Comparison of ENCODE assay signal across 19 mouse cellular contexts in genomic region chr12:102252525-102252924, GRCm38 (mm10).
"Had no signal": no experiment of that assay in that cellular context is flagged by ENCODE, and none has a peak within 500 bp of the region (broad histone marks: within the 10 kb centered on the region; RNA-seq: fewer than 3 reads in every experiment).

No protein-coding gene starts in this region.

- ATAC-seq: liver, postnatal 0 days; midbrain, embryonic 13.5 days; midbrain, embryonic 16.5 days had no signal

- H3K4me1 ChIP-seq: midbrain, embryonic 10.5 days; midbrain, embryonic 13.5 days had no signal

- H3K36me3 ChIP-seq: midbrain, embryonic 10.5 days; midbrain, embryonic 13.5 days; neural tube, embryonic 13.5 days had no signal

- H3K27me3 ChIP-seq: midbrain, embryonic 13.5 days; neural tube, embryonic 13.5 days had no signal

- H3K4me2 ChIP-seq: lung, embryonic 14.5 days; midbrain, embryonic 13.5 days; neural tube, embryonic 13.5 days had no signal

- H3K9ac ChIP-seq: liver, embryonic 14.5 days; liver, postnatal 0 days; lung, embryonic 14.5 days; midbrain, embryonic 13.5 days; neural tube, embryonic 13.5 days had no signal

- H3K4me3 ChIP-seq: left cerebral cortex, adult 2 months; megakaryocyte, embryonic 14.5 days; midbrain, embryonic 10.5 days; midbrain, embryonic 13.5 days; myocyte; neural tube, embryonic 13.5 days had no signal

- DNase-seq: kidney, postnatal 25 days; layer of hippocampus, postnatal 36 days; liver, postnatal 0 days; lung, postnatal 4 days; retina, postnatal 1 day; right cerebral cortex, postnatal 25 days; spleen, adult 18-20 months; thymus, adult 18-20 months; thymus, postnatal 36 days had no signal

- H3K27ac ChIP-seq: kidney, postnatal 0 days; left cerebral cortex, adult 2 months; liver, embryonic 14.5 days; midbrain, embryonic 10.5 days; midbrain, embryonic 13.5 days; neural tube, embryonic 13.5 days had no signal

- H3K9me3 ChIP-seq: megakaryocyte, embryonic 14.5 days; midbrain, embryonic 10.5 days; midbrain, embryonic 13.5 days; neural tube, embryonic 13.5 days had no signal
